Mouse (Mus musculus) CD4-positive, CD25-positive, alpha-beta regulatory T cell, adult 2 months (primary cell): ENCODE results near the gene Cyb5r1.
"Not testable (repeated sequence)": the region's sequence is repeated elsewhere in the genome, so short reads cannot be mapped to it uniquely, and the experiment has no call there.

ENCODE experiments used
- DNase-seq: peaks from one replicate; pipeline ENCODE4 v3.0.0-alpha.2; 2012; ENCODE audit warnings: low read depth, low spot score

The Cyb5r1 gene

DNA sequence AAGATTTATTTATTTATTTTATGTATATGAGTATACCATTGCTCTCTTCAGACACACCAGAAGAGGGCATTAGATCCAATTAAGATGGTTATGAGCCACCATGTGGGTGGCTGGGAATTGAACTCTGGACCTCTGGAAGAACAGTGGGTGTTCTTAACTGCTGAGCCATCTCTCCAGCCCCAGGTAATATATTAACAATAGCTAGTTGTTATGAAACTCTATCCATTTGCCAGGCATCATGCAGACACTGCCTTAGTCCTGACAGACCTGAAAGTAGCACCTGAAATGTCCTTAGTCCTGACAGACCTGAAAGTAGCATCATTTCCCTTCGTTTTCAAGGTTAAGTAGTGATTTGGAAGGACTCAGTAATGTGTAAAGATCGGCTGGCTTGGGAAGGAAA lies 8.7 kb downstream of the Cyb5r1 start:
- DNase-seq, result no peak

DNA sequence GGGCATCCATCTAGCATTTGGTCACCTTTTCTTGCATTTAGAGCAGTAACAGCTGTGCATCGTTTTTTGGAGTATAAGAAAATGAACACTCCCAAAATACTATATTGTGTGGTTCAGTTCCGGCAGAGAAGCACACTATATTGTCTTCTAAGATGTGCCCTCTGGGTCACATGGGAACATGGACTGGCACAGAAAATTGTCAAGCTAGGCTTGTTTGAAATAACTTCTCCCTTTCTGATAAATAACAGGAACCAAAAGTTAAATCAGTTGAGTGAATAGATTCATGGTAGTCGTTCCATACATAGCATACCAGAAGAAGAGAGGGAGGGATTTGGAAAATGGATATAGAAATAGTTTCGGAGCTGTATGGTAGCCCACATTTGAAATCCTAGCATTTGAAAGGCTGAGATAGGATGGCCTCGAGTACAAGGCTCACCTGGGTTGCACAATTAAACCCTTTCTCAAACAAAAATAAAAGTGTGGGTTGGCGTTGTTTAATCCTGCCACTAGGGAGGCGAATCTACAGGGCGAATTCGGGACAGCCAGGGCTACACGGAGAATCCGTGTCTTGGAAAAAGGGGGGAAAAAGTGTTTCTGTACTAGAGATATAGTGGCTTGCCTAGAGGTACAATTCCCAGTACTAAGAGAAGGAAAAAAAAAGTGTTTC lies 9.3 kb downstream of the Cyb5r1 start:
- no peak for DNase-seq

- peak; percentile 95 for DNase-seq
Measured at GRCm38 (mm10) chr1:134415168-134415831, 9.9 kb downstream of the Cyb5r1 start, which contains the start of gene Adipor1. TSS of gene Adipor1 (plus strand) at chr1:134415378.

- DNase-seq, result no peak
Measured at GRCm38 (mm10) chr1:134418414-134418975, 13.1 kb downstream of the Cyb5r1 start.

- no peak for DNase-seq
Measured at GRCm38 (mm10) chr1:134419176-134419575, 13.8 kb downstream of the Cyb5r1 start.

DNA sequence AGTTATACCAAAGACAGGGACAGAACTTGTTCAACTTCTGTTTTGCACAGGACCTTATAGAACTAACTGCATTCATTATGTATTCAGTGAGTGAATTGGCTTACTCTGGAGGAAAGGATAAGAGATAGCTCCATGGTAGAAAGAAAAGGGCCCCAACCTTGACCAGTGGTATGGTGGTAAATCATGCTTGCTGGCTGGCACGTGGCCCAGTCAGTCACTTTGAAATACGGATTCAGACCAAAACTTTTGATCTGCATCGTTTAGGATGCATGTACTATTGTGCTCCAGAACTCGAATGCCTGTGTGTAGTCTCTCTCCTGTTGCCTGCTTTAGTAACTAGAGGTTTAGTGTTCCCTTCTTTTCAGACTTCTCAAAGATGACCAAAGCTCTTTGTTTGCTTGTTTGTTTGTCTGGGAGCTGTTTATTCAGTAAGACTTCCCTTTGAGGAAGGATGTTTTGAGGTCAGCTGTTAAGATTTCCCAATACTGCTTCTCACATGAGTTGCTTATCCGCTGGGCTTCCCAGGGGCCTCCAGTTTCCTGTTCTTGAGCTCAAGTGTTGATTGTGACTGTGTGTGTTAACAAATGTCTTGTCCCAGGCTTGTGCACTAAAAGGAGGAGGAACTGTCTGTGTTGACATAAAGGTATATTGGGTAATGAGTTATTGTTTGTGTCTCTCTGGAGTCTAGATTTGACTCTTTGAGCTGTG lies 14.5 kb downstream of the Cyb5r1 start:
- DNase-seq, result no peak

DNA sequence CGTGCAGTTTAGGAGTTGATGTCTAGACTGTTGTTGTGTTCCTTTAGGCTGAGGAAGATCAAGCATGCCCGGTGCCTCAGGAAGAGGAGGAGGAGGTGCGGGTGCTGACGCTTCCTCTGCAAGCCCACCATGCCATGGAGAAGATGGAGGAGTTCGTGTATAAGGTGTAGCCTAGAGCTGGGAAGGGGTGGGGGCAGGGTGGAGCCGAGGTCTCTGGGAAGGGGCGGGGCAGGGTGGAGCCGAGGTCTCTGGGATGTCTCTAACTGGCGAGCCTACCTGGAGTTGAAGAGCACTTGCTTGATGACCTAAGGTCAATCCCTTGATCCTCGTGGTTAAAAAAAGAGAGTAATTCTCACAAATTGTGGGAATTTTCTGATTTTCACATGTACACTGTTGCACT lies 18.6 kb downstream of the Cyb5r1 start:
- no peak for DNase-seq

DNA sequence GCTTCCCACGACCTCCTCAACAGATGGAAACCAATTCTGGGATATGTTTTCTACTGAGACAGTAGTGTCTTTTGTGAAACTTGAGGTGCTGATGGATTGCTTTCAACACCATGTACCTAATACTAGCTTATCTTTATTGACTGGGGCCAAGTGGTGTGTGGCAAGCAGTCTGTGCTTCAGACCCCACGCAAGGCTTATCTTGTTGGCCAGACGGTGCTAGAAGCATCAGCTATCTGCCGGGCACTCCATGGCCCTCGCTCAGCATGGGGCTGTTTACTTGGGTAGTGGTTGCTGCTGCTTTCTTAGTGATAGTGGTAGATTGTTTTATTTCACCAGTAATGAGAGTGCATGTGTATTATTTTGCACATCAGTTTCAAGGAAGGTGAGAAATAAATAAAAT lies 20.9 kb downstream of the Cyb5r1 start:
- DNase-seq, result no peak

DNA sequence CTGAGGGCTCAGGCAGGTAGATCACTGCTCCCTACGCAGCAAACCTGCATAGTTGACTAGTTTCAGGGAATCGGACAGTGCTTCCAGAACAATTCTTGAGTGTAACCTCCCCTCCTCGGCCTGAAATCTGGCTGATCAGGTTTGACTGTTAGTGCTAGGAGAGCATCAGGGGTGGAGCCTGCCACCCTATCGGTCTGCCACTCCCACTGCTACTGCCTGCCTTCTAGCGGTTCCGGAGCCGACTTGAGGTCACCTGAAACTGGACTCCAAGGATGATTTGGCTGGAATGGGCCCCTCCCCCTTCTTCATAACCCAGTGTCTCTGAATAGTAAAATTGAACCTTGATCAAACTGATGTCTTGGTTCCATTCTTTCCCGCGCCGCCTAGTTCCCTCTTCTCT lies 27.6 kb downstream of the Cyb5r1 start:
- DNase-seq, result no peak

GRCm38 (mm10) chr1:134433473-134433872 lies 28.1 kb downstream of the Cyb5r1 start:
- DNase-seq, result no peak

- peak; percentile 65 for DNase-seq
Measured at GRCm38 (mm10) chr1:134435414-134435813, 30.1 kb downstream of the Cyb5r1 start.

GRCm38 (mm10) chr1:134440437-134440836 lies 35.1 kb downstream of the Cyb5r1 start:
- DNase-seq, result no peak

DNA sequence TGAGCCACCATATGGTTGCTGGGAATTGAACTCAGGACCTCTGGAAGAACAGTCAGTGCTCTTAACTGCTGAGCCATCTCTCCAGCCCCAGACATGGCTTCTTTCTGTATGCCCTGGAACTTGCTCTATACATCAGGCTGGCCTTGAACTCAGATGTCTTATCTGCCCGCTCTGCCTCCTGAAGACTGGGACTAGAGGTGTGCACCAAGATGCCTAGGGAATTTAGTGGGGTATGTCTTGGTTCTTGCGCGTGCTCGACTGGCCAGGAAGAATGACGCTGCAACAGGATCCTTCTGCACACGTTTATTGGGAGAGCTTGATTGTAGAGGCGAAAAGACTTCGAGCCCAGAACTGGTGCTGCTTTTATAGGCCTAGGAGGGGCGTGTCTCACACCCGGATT lies 36.4 kb downstream of the Cyb5r1 start:
- not testable (repeated sequence) for DNase-seq

DNA sequence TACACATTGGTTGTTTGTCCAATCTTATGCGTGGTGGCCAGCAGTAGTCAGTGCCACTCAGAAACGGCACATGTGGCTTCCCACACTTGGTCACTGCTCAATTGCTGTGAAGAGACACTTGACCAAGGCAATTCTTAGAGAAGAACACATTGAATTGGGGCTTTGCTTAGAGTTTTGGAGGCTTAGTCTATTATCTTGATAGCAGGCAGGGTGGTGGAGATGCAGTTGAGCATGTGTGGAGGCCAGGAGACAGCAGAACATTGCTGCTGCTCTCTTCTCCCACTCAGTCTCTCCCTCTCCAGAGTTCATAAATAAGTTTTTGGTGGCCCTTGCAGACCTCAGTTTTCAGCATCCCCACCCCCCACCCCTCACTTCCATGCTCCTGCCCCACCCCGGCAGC lies 37.0 kb downstream of the Cyb5r1 start:
- no peak for DNase-seq

- DNase-seq, result not testable (repeated sequence)
Measured at GRCm38 (mm10) chr1:134443288-134443687, 37.9 kb downstream of the Cyb5r1 start.

DNA sequence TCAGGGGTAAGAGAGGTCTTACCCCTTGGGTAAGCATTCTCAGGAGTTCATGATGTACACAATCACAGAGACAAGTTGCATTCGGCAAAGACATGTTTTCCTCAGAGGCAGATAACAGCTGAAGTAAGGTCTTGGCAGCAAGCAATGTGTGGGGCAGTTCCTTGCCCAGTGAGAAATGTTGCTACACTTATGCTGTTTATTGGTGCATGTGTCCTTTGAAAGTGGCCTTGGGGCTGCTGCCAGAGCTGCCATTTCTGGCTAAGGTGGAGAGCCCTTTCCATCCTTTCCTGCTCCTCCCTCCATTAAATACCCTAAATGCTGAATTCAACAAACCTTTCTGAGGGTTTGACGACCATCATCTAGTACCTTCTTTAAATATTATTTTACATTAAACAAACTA lies 40.1 kb downstream of the Cyb5r1 start:
- no peak for DNase-seq

GRCm38 (mm10) chr1:134448537-134448936 lies 43.2 kb downstream of the Cyb5r1 start:
- DNase-seq, result not testable (repeated sequence)

DNA sequence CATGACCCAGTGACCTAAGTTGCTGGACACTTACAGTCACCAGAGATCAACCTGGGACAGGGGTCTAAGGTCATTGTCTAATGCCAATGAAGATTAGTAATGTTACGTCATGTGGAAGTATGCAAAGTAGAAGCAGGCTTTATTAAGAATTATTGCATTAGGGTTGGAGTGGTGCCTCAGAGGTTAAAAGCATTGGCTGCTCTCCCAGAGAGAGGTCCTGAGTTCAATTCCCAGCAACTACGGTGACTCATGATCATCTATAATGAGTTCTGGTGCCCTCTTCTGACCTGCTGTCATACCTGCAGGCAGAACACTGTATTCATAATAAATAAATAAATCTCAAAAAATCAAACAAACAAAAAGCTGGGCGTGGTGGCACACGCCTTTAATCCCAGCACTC lies 44.8 kb downstream of the Cyb5r1 start:
- no peak for DNase-seq

- DNase-seq, result peak; percentile 75
Measured at GRCm38 (mm10) chr1:134450986-134451385, 45.6 kb downstream of the Cyb5r1 start.

GRCm38 (mm10) chr1:134454904-134455824 lies 49.8 kb downstream of the Cyb5r1 start, which contains the start of gene Klhl12:
TSS of gene Klhl12 (plus strand) at chr1:134455531.
- peak; percentile 98 for DNase-seq

DNA sequence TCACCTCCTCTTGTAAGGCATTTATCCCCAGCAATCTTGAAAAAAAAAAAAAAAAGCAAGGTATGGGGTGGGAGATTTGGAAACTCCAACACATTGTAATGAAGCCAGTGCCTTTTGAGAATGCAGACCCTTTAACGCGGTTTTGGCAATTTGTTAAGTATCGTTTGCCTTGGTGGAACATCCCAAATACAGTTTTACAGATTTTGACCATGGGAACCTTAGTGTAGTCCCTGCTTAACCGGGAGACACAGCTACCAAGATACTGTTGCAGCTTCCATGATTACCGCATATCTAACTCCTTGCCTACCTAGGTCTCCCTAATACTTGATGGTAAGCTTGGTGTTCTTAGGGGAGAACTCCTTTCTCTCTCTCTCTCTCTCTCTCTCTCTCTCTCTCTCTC lies 50.7 kb downstream of the Cyb5r1 start:
- DNase-seq, result no peak
